Mouse (Mus musculus) liver, postnatal 0 days (tissue): ENCODE measurements at regions not wholly inside any gene's neighbourhood (a gene's known extent, or its start where the extent isn't known, plus 50 kb on each side); places are given as distances from the start of the nearest gene placed in this dataset.

Experiments
- CTCF ChIP-seq: sonication (generic); IDR thresholded peaks from 2 replicates; pipeline ENCODE4 v1.5.1; 2016; ENCODE audit warnings: antibody characterized with exemption, low read depth
- EP300 ChIP-seq: IDR thresholded peaks from 2 replicates; pipeline ENCODE4 v1.6.1; 2016; ENCODE audit warnings: antibody characterized with exemption, low read depth, mild to moderate bottlenecking

GRCm38 (mm10) chr14:14574851-14575250, 127.2 kb upstream of the Slc4a7 start:
- TF ChIP-seq EP300: no peak
- TF ChIP-seq CTCF: no peak
